Mouse (Mus musculus): ENCODE results near the gene Nfatc2.

DNA sequence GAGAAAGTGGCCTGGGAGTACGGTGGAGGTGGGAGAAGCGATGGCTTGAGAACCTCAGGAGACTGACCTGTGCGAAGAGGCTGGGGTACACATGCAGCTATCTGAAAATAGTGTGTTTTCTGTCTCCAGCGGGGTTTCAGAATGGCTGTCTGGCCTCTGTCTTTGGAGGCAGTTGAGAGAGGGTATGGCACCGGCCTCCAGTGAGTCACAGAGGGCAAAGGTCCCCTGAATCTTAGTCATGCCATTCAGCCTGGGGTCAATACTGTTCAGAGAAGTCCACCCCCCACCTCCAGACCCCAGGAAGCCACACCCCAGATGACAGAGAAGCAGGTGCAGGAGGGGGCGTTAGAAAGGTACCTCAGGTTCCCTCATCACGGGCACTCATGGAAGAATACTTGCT is 83.7 kb downstream of the Nfatc2 start:
- TF ChIP-seq CTCF (IDR thresholded peaks at IDR 0.05; ENCODE audit: extremely low read depth, insufficient read depth, insufficient read length, insufficient replicate concordance) (no peak), POLR2A (IDR thresholded peaks at IDR 0.05; ENCODE audit: low read depth, low read length) (no peak)

Data from spleen, adult 2 months (tissue).